Mouse (Mus musculus): ENCODE data around the gene Gm21317.
"Not testable (repeated sequence)": the region's sequence is repeated elsewhere in the genome, so short reads cannot be mapped to it uniquely, and the experiment has no call there.

Gene Gm21317

DNA sequence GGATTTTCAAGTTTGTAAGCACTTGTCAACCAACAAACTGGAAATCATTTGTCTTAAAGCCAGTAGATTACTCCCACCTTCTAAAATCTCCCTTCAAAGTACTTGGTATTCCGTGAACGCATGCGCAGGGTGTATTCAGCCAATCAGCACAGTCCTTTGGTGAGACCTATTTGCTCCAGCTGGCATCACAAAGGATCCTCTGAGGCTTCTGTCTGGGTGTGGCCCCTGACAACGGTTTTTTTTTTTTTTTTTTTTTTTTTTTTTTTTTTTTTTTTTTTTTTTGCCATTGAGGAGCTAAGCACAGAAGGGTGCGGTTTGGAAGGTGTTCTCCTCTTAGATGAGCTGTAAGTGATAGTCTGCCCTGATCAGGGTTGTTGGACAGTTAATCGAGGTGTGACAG, at the start of gene Gm21317:
Gm21317 (plus strand) TSS at position 301 of the 400 bp plus-strand sequence.
- DNase-seq: not testable (repeated sequence)

Data from lung, postnatal 14 days (tissue).